Mouse (Mus musculus): ENCODE results near the gene Taf1d.
"Not testable (repeated sequence)": the region's sequence is repeated elsewhere in the genome, so short reads cannot be mapped to it uniquely, and the experiment has no call there.

Taf1d gene

GRCm38 (mm10) chr9:15300056-15300455 lies 6.0 kb upstream of the Taf1d start:
- Histone ChIP-seq H3K27me3 (ENCODE audit: insufficient read depth, low read length) (no peaks in the 10 kb centered on the region), H3K36me3 (ENCODE audit: insufficient read depth, low read length) (no peaks in the 10 kb centered on the region), H3K4me1 (replicated peaks; ENCODE audit: low read depth, low read length) (peaks cover 15% of the 10 kb centered on the region), H3K9me3 (ENCODE audit: low read length) (no peaks in the 10 kb centered on the region), H3K4me3 (replicated peaks; ENCODE audit: low read length) (no peak overlapping the region)
- no peak for TF ChIP-seq POU5F1 (IDR thresholded peaks at IDR 0.05; ENCODE audit: borderline replicate concordance, low read length)

GRCm38 (mm10) chr9:15301399-15301798 lies 4.6 kb upstream of the Taf1d start:
- H3K36me3 ChIP-seq (ENCODE audit: insufficient read depth, low read length) = no peaks in the 10 kb centered on the region
- no peaks in the 10 kb centered on the region for H3K27me3 ChIP-seq (ENCODE audit: insufficient read depth, low read length)
- H3K4me1 ChIP-seq (replicated peaks; ENCODE audit: low read depth, low read length) = peaks cover 21% of the 10 kb centered on the region
- H3K9me3 ChIP-seq (ENCODE audit: low read length) = no peaks in the 10 kb centered on the region
- H3K4me3 ChIP-seq (replicated peaks; ENCODE audit: low read length) = no peak overlapping the region
- TF ChIP-seq CTCF (conservative IDR thresholded peaks at IDR 0.05; ENCODE audit: low read length) (no peak), NANOG (IDR thresholded peaks at IDR 0.05; ENCODE audit: borderline replicate concordance, low read length) (no peak), POU5F1 (IDR thresholded peaks at IDR 0.05; ENCODE audit: borderline replicate concordance, low read length) (no peak)

DNA sequence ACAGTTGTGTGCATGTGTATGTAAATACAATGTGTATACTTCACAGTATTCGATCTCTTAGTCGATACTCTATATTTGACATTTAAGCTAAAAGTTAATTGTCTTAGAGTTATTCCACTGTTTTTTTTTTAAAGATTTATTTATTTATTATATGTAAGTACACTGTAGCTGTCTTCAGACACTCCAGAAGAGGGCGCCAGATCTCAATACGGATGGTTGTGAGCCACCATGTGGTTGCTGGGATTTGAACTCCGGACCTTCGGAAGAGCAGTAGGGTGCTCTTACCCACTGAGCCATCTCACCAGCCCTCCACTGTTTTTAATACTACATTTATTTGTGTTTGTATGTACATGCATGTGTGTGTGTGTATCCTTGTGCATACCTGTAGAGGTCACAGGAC lies 4.0 kb upstream of the Taf1d start:
- not testable (repeated sequence) for H3K27me3 ChIP-seq (ENCODE audit: insufficient read depth, low read length); H3K36me3 ChIP-seq (ENCODE audit: insufficient read depth, low read length); H3K4me3 ChIP-seq (replicated peaks; ENCODE audit: low read length); H3K9me3 ChIP-seq (ENCODE audit: low read length)
- peaks cover 21% of the 10 kb centered on the region for H3K4me1 ChIP-seq (replicated peaks; ENCODE audit: low read depth, low read length)

DNA sequence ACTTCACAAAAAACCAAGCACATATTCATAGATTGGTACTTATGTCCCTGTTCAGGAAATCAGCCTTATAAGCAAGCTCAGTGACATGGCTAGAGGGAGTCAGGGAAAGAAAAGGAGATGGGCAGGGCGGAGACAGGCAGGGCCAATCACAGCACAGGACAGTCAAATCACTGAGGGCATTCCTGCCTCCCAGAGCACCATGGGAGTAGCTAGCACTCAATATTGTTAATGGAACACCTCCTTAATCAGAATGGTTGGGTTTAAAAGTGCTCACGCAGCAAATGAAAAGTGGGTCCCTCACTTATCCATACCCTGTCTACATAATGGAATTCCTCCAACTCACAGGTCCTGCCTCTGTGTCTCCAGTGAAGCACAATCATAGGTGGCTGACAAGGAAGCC lies 3.1 kb upstream of the Taf1d start:
- no peaks in the 10 kb centered on the region for H3K9me3 ChIP-seq (ENCODE audit: low read length)
- no peak for TF ChIP-seq POU5F1 (IDR thresholded peaks at IDR 0.05; ENCODE audit: borderline replicate concordance, low read length)
- TF ChIP-seq NANOG (IDR thresholded peaks at IDR 0.05; ENCODE audit: borderline replicate concordance, low read length) = no peak
- TF ChIP-seq CTCF (conservative IDR thresholded peaks at IDR 0.05; ENCODE audit: low read length) = no peak

DNA sequence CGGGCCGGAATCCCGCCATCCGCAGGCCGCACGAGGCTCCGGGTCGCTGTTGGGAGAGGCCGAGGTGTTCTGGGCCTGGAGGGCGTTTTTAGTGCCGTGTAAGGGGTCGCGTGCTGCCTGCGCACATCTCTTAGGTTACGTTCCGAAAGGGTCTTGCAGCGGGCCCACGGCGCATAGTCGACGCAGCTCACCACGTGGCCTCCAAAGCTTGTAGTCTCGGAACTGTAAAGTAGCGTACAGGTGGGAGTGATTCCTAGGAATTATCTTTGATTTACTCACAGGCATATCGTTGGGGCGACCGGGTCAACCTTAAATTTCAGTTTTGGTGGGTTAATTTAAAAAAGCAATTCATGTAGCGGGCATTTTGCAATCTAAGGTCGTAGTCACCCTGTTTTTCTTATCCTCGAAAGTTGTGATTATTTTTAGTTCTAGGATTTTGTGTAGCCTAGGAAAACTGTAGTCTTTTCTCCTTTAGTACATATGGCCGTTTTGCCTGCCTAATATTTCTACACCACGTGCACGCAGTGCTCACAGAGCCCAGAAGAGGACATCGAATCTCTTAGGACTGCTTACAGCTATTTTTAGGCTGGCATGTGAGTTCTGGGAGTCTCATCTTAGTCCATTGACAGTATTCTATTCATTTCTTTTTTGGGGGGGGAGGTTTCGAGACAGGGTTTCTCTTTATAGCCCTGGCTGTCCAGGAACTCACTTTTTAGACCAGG lies 545 bp downstream of the Taf1d start, which contains the start of gene 4931406C07Rik:
Gene 4931406C07Rik (minus strand): TSS at position 51 of the 722 bp plus-strand sequence.
- TF ChIP-seq NANOG (IDR thresholded peaks at IDR 0.05; ENCODE audit: borderline replicate concordance, low read length) (no peak), POU5F1 (IDR thresholded peaks at IDR 0.05; ENCODE audit: borderline replicate concordance, low read length) (no peak), CTCF (conservative IDR thresholded peaks at IDR 0.05; ENCODE audit: low read length) (no peak)
- H3K9me3 ChIP-seq (ENCODE audit: low read length) = no peaks in the 10 kb centered on the region
- peak within 1 kb of the TSS; percentile 97 for H3K4me3 ChIP-seq (replicated peaks; ENCODE audit: low read length)
- no peaks in the 10 kb centered on the region for H3K27me3 ChIP-seq (ENCODE audit: insufficient read depth, low read length)
- H3K36me3 ChIP-seq (ENCODE audit: insufficient read depth, low read length) = peaks cover 49% of the 10 kb centered on the region
- peaks cover 53% of the 10 kb centered on the region for H3K4me1 ChIP-seq (replicated peaks; ENCODE audit: low read depth, low read length)

More for the DNA sequence above, 3.1 kb upstream of the Taf1d start:
- H3K4me1 ChIP-seq (replicated peaks; ENCODE audit: low read depth, low read length) = peaks cover 21% of the 10 kb centered on the region
- no peak overlapping the region for H3K4me3 ChIP-seq (replicated peaks; ENCODE audit: low read length)
- H3K36me3 ChIP-seq (ENCODE audit: insufficient read depth, low read length) = peaks cover 13% of the 10 kb centered on the region
- H3K27me3 ChIP-seq (ENCODE audit: insufficient read depth, low read length) = no peaks in the 10 kb centered on the region

DNA sequence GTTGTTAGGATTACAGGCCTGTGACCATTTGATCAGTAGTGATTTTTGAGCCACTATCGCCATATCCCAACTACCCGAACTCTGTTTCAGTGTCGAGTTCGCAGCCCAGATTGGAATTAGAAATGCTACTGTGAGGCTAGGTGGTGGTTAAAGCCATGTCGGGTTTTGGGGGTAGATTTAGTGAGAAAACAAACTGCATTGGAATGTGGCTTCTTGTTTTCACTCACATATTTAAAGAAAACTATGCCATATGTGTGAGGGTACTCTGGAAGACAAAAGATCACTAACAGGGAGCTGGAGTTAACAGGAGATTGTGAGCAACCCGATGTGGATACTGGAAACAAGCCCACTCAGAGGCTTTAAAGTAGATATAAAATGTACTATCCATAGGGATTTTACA lies 1.2 kb downstream of the Taf1d start:
- no peaks in the 10 kb centered on the region for H3K27me3 ChIP-seq (ENCODE audit: insufficient read depth, low read length)
- H3K4me3 ChIP-seq (replicated peaks; ENCODE audit: low read length) = peak overlapping the region; percentile 97
- TF ChIP-seq CTCF (conservative IDR thresholded peaks at IDR 0.05; ENCODE audit: low read length) (no peak), POU5F1 (IDR thresholded peaks at IDR 0.05; ENCODE audit: borderline replicate concordance, low read length) (no peak), NANOG (IDR thresholded peaks at IDR 0.05; ENCODE audit: borderline replicate concordance, low read length) (no peak)
- H3K9me3 ChIP-seq (ENCODE audit: low read length) = no peaks in the 10 kb centered on the region
- H3K4me1 ChIP-seq (replicated peaks; ENCODE audit: low read depth, low read length) = peaks cover 58% of the 10 kb centered on the region
- H3K36me3 ChIP-seq (ENCODE audit: insufficient read depth, low read length) = peaks cover 56% of the 10 kb centered on the region

DNA sequence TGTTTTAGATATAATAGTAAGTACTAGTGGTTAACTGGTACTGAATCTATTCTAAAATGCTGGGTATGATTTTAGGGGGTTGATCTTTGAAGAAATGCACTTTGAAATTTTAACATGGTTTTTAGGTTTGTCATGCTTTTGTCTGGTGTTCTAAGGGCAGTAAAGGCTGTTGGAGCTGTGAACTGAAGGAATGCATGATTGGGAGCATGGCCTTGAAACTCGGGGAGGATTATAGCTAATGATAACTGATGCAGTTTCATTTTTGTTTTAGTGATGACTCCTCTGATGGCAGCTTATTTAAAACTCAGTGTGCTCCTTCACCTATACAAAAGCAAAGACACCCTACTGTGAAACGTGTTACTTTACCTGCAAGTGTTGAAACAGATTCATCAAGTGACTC lies 2.2 kb downstream of the Taf1d start:
- TF ChIP-seq NANOG (IDR thresholded peaks at IDR 0.05; ENCODE audit: borderline replicate concordance, low read length) (no peak), POU5F1 (IDR thresholded peaks at IDR 0.05; ENCODE audit: borderline replicate concordance, low read length) (no peak), CTCF (conservative IDR thresholded peaks at IDR 0.05; ENCODE audit: low read length) (no peak)
- Histone ChIP-seq H3K27me3 (ENCODE audit: insufficient read depth, low read length) (no peaks in the 10 kb centered on the region), H3K9me3 (ENCODE audit: low read length) (no peaks in the 10 kb centered on the region), H3K4me3 (replicated peaks; ENCODE audit: low read length) (peak overlapping the region; percentile 97), H3K4me1 (replicated peaks; ENCODE audit: low read depth, low read length) (peaks cover 60% of the 10 kb centered on the region), H3K36me3 (ENCODE audit: insufficient read depth, low read length) (peaks cover 66% of the 10 kb centered on the region)

GRCm38 (mm10) chr9:15309425-15309824 lies 3.4 kb downstream of the Taf1d start:
- no peaks in the 10 kb centered on the region for H3K27me3 ChIP-seq (ENCODE audit: insufficient read depth, low read length)
- H3K4me1 ChIP-seq (replicated peaks; ENCODE audit: low read depth, low read length) = peaks cover 63% of the 10 kb centered on the region
- TF ChIP-seq POU5F1 (IDR thresholded peaks at IDR 0.05; ENCODE audit: borderline replicate concordance, low read length) = no peak
- H3K36me3 ChIP-seq (ENCODE audit: insufficient read depth, low read length) = peaks cover 78% of the 10 kb centered on the region
- no peaks in the 10 kb centered on the region for H3K9me3 ChIP-seq (ENCODE audit: low read length)
- H3K4me3 ChIP-seq (replicated peaks; ENCODE audit: low read length) = peak overlapping the region; percentile 97

GRCm38 (mm10) chr9:15310179-15310578 lies 4.2 kb downstream of the Taf1d start:
- Histone ChIP-seq H3K36me3 (ENCODE audit: insufficient read depth, low read length) (peaks cover 86% of the 10 kb centered on the region), H3K4me1 (replicated peaks; ENCODE audit: low read depth, low read length) (peaks cover 55% of the 10 kb centered on the region), H3K27me3 (ENCODE audit: insufficient read depth, low read length) (no peaks in the 10 kb centered on the region), H3K4me3 (replicated peaks; ENCODE audit: low read length) (peak overlapping the region; percentile 97), H3K9me3 (ENCODE audit: low read length) (no peaks in the 10 kb centered on the region)
- TF ChIP-seq POU5F1 (IDR thresholded peaks at IDR 0.05; ENCODE audit: borderline replicate concordance, low read length) = no peak
- no peak for TF ChIP-seq NANOG (IDR thresholded peaks at IDR 0.05; ENCODE audit: borderline replicate concordance, low read length)
- no peak for TF ChIP-seq CTCF (conservative IDR thresholded peaks at IDR 0.05; ENCODE audit: low read length)
